Mouse (Mus musculus): ENCODE data around the gene Wdr59. TPM values are rescaled to one million over a fixed set of nuclear protein-coding genes. Genes with fewer than 3 reads are reported as not detected.

Gene Wdr59
- polyA plus RNA-seq, 1 experiment from 2014 or later = 2.3 TPM

GRCm38 (mm10) chr8:111561824-111562223 lies 39.9 kb upstream of the Wdr59 start:
- Histone ChIP-seq H3K27ac (ENCODE audit: low read length) (no peak overlapping the region), H3K27me3 (replicated peaks; ENCODE audit: insufficient read depth, low read length) (no peaks in the 10 kb centered on the region), H3K4me2 (replicated peaks; ENCODE audit: low read depth, low read length) (no peak overlapping the region), H3K4me1 (ENCODE audit: insufficient read depth, low read depth, low read length) (peaks cover 2% of the 10 kb centered on the region; the same call in 1 of the 2 replicates), H3K9me3 (ENCODE audit: low read length) (no peaks in the 10 kb centered on the region), H3K4me3 (ENCODE audit: low read depth, low read length) (no peak overlapping the region), H3K9ac (replicated peaks; ENCODE audit: low read depth) (no peak overlapping the region), H3K36me3 (ENCODE audit: insufficient read depth, low read length) (no peaks in the 10 kb centered on the region)
- DNase-seq (ENCODE audit: low spot score) (peak; percentile 59), ATAC-seq (peak; percentile 48)
- TF ChIP-seq CTCF (IDR thresholded peaks at IDR 0.05) (no peak), EP300 (IDR thresholded peaks at IDR 0.05) (no peak)
- 61% methylated on average over 4 of the region's 4 CpGs for WGBS

GRCm38 (mm10) chr8:111551511-111552130 lies 29.7 kb upstream of the Wdr59 start:
- no peak overlapping the region for H3K4me2 ChIP-seq (replicated peaks; ENCODE audit: low read depth, low read length)
- H3K27me3 ChIP-seq (replicated peaks; ENCODE audit: insufficient read depth, low read length) = no peaks in the 10 kb centered on the region
- no peak for TF ChIP-seq CTCF (IDR thresholded peaks at IDR 0.05)
- DNase-seq (ENCODE audit: low spot score) = no peak
- peaks cover 4% of the 10 kb centered on the region; the same call in 1 of the 2 replicates for H3K4me1 ChIP-seq (ENCODE audit: insufficient read depth, low read depth, low read length)
- H3K9me3 ChIP-seq (ENCODE audit: low read length) = no peaks in the 10 kb centered on the region
- H3K27ac ChIP-seq (ENCODE audit: low read length) = no peak overlapping the region
- H3K36me3 ChIP-seq (ENCODE audit: insufficient read depth, low read length) = no peaks in the 10 kb centered on the region
- H3K9ac ChIP-seq (replicated peaks; ENCODE audit: low read depth) = no peak overlapping the region
- WGBS = 69% methylated on average over 8 of the region's 8 CpGs
- H3K4me3 ChIP-seq (ENCODE audit: low read depth, low read length) = no peak overlapping the region
- no peak for ATAC-seq

GRCm38 (mm10) chr8:111550002-111550870 lies 28.3 kb upstream of the Wdr59 start:
- Histone ChIP-seq H3K9ac (replicated peaks; ENCODE audit: low read depth) (no peak overlapping the region), H3K9me3 (ENCODE audit: low read length) (no peaks in the 10 kb centered on the region), H3K27me3 (replicated peaks; ENCODE audit: insufficient read depth, low read length) (no peaks in the 10 kb centered on the region), H3K4me3 (ENCODE audit: low read depth, low read length) (no peak overlapping the region), H3K27ac (ENCODE audit: low read length) (peak overlapping the region; percentile 43; the same call in 1 of the 2 replicates), H3K4me1 (ENCODE audit: insufficient read depth, low read depth, low read length) (peaks cover 1% of the 10 kb centered on the region; the same call in 1 of the 2 replicates), H3K36me3 (ENCODE audit: insufficient read depth, low read length) (no peaks in the 10 kb centered on the region), H3K4me2 (replicated peaks; ENCODE audit: low read depth, low read length) (no peak overlapping the region)
- WGBS = 56% methylated on average over 9 of the region's 9 CpGs
- DNase-seq (ENCODE audit: low spot score) (no peak), ATAC-seq (no peak; the same call in 1 of the 2 replicates)
- no peak for TF ChIP-seq CTCF (IDR thresholded peaks at IDR 0.05)

GRCm38 (mm10) chr8:111548201-111548600 lies 26.3 kb upstream of the Wdr59 start:
- H3K27me3 ChIP-seq (replicated peaks; ENCODE audit: insufficient read depth, low read length) = no peaks in the 10 kb centered on the region
- H3K9me3 ChIP-seq (ENCODE audit: low read length) = no peaks in the 10 kb centered on the region
- no peak overlapping the region for H3K4me2 ChIP-seq (replicated peaks; ENCODE audit: low read depth, low read length)
- H3K36me3 ChIP-seq (ENCODE audit: insufficient read depth, low read length) = no peaks in the 10 kb centered on the region
- H3K4me1 ChIP-seq (ENCODE audit: insufficient read depth, low read depth, low read length) = no peaks in the 10 kb centered on the region
- H3K9ac ChIP-seq (replicated peaks; ENCODE audit: low read depth) = no peak overlapping the region
- ATAC-seq = peak; percentile 54; the same call in 1 of the 2 replicates
- TF ChIP-seq EP300 (IDR thresholded peaks at IDR 0.05) = no peak
- no peak for TF ChIP-seq CTCF (IDR thresholded peaks at IDR 0.05)
- WGBS = 71% methylated on average over 6 of the region's 6 CpGs
- no peak overlapping the region for H3K27ac ChIP-seq (ENCODE audit: low read length)
- DNase-seq (ENCODE audit: low spot score) = no peak
- no peak overlapping the region for H3K4me3 ChIP-seq (ENCODE audit: low read depth, low read length)

GRCm38 (mm10) chr8:111547144-111547543 lies 25.3 kb upstream of the Wdr59 start:
- TF ChIP-seq EP300 (IDR thresholded peaks at IDR 0.05) (no peak), CTCF (IDR thresholded peaks at IDR 0.05) (no peak)
- no peak for ATAC-seq
- 92% methylated on average over 3 of the region's 3 CpGs for WGBS
- no peaks in the 10 kb centered on the region for H3K36me3 ChIP-seq (ENCODE audit: insufficient read depth, low read length)
- H3K9ac ChIP-seq (replicated peaks; ENCODE audit: low read depth) = no peak overlapping the region
- no peak for DNase-seq (ENCODE audit: low spot score)
- H3K4me1 ChIP-seq (ENCODE audit: insufficient read depth, low read depth, low read length) = no peaks in the 10 kb centered on the region
- H3K27ac ChIP-seq (ENCODE audit: low read length) = no peak overlapping the region
- no peak overlapping the region for H3K4me2 ChIP-seq (replicated peaks; ENCODE audit: low read depth, low read length)
- H3K4me3 ChIP-seq (ENCODE audit: low read depth, low read length) = no peak overlapping the region
- H3K27me3 ChIP-seq (replicated peaks; ENCODE audit: insufficient read depth, low read length) = no peaks in the 10 kb centered on the region
- H3K9me3 ChIP-seq (ENCODE audit: low read length) = no peaks in the 10 kb centered on the region

DNA sequence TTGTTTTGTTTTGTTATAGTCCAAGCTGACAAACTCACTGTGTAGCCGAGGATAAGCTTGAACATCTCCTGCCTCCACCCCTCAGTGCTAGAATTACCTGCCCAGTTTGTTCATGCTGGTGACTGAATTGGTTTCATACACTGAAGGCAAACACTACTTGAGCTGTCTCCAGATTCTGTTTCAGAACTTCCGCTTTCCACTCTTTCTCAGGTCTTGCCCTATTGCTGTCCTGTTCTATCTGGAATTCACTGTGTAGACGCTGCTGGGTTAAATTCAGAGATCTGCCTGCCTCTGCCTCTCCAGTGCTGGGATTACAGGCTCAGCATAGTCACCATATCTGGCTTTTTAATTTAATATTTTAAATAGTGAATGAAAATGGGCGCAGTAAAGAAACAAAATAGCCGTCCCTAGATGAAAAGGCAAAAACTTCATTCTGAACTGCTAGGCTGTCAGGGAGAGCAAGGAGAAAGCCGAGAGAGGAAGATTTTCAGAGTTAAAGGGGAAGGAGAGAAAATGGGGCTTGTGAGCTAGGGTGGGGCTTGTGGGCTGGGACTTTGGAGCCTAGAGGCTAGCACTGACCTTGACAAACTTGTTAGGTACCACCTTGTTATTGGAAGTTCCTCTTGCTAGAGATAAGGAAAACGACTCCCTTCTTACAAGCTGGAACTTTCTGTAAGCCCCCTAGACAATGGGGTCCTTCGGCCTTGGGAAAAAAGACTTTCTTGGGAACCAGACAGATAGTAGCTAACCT lies 23.7 kb upstream of the Wdr59 start:
- Histone ChIP-seq H3K27ac (ENCODE audit: low read length) (no peak overlapping the region), H3K4me3 (ENCODE audit: low read depth, low read length) (no peak overlapping the region), H3K9me3 (ENCODE audit: low read length) (no peaks in the 10 kb centered on the region), H3K27me3 (replicated peaks; ENCODE audit: insufficient read depth, low read length) (no peaks in the 10 kb centered on the region), H3K36me3 (ENCODE audit: insufficient read depth, low read length) (no peaks in the 10 kb centered on the region), H3K4me1 (ENCODE audit: insufficient read depth, low read depth, low read length) (no peaks in the 10 kb centered on the region; the same call in none of the 2 replicates), H3K4me2 (replicated peaks; ENCODE audit: low read depth, low read length) (no peak overlapping the region), H3K9ac (replicated peaks; ENCODE audit: low read depth) (no peak overlapping the region)
- TF ChIP-seq CTCF (IDR thresholded peaks at IDR 0.05) (no peak), EP300 (IDR thresholded peaks at IDR 0.05) (no peak)
- WGBS = 68% methylated on average over 8 of the region's 8 CpGs
- ATAC-seq = no peak
- DNase-seq (ENCODE audit: low spot score) = no peak

All from lung, postnatal 0 days (tissue).